Mouse (Mus musculus) embryonic fibroblast, embryonic 13.5 days (primary cell): ENCODE results near the gene Flnb.

ENCODE experiments used
- CTCF ChIP-seq: IDR thresholded peaks from 2 replicates; pipeline ENCODE4 v1.5.1; 2011; ENCODE audit warnings: mild to moderate bottlenecking, control low read depth, low read length, moderate library complexity, borderline replicate concordance; ENCODE audit not compliant: insufficient read depth
- POLR2A ChIP-seq: IDR thresholded peaks from 2 replicates; pipeline ENCODE4 v1.6.1; 2011; ENCODE audit warnings: low read depth, mild to moderate bottlenecking, control low read depth, low read length, moderate library complexity

DNA sequence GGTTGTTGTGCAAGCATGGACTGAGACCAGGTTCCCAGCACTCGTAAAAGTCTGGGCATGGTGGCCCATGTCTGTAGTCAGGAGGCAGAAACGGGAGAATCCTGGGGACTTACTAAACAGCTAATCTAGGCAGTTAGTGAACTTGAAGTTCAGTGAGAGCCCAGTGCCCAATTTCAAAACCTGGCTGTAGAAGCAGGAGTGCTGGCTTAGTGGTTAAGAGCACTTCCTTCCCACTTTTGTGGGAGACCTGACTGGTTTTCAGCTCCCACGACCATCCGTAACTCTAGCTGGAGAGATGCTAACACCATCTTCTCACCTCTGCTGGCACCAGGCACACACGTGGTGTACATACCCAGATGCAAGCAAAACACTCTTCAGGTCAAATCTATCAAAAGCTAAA is 103.7 kb downstream of the Flnb start:
- TF ChIP-seq POLR2A (no peak), CTCF (no peak)
